Mouse (Mus musculus): ENCODE results near the gene Bmp4. TPM values are rescaled to one million over a fixed set of nuclear protein-coding genes. Genes with fewer than 3 reads are reported as not detected.
A peak's percentile ranks its signal among the peaks of the same experiment; 100 is the strongest.

Gene Bmp4
- 1 to 10 TPM; 7.1 to 8.5 TPM for total RNA-seq (2021)

GRCm38 (mm10) chr14:46390249-46390775 is at the start of gene Bmp4:
Gene Bmp4 (minus strand): TSS chr14:46390669.
- intact Hi-C loops (cut with DNase I) = no loop called here
- DNase-seq (ENCODE audit: low spot score in 2 of 2) = no peak

GRCm38 (mm10) chr14:46439461-46440048 is 49.1 kb upstream of the Bmp4 start:
- intact Hi-C loops (cut with DNase I) = loop anchor here (10.0 kb wide), 1 partner anchor 285 kb away; no protein-coding TSS in a partner anchor
- DNase-seq (ENCODE audit: low spot score in 2 of 2) = no peak

DNA sequence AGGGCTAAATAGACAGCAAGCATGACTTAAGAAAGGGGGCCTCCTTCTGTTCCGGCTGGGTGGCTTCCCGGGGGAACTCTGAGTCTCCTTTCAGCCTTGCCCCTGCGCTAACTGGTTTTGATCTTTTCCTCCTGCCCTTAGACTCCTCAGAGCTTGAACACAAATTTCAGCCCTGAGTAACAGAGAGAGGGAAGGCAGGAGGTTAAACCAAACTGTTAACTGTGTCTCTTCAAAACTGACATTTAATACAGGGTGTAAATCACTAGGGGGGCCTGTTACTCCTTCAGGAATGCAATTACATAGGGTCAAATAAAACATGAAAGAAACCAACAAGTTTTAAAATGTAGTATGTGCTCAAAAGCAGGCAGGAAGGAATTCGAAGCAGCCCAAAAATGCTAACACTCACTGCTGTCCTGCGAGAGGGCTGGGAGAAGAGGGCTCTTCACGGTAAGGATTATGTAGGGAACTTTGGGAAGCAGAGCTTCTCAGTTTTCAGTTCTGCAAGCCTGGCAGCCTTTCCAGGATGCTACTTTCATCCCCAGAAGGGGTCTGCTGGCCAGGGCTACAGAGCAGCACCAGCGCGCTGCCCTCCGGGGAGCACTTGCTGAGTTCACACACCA is 46.1 kb upstream of the Bmp4 start:
- DNase-seq (ENCODE audit: low spot score in 2 of 2) = no peak
- intact Hi-C loops (cut with DNase I) = no loop called here

GRCm38 (mm10) chr14:46430231-46430630 is 39.8 kb upstream of the Bmp4 start:
- intact Hi-C loops (cut with DNase I) = no loop called here
- no peak for DNase-seq (ENCODE audit: low spot score in 2 of 2)

- DNase-seq (ENCODE audit: low spot score in 2 of 2) = no peak
- intact Hi-C loops (cut with DNase I) = no loop called here
Measured at GRCm38 (mm10) chr14:46427251-46427650, 36.8 kb upstream of the Bmp4 start.

DNA sequence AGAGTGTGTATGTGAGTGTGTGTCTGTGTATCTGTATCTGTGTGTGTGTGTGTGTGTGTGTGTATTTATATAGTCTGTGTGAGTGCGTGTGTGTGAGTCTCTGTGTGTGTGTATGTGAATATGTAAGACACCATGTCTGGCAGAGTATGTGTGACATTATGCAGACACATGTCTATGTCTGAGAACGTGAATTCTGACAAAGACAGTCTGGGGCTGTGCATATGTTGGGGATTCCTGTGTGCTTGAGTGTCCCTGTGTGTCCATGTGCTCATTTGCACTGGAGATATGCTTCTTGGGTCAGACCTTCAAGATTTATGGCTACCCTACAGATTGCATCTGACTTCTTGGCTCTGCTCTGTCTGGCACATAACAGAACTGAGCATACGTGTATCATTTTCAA is 31.4 kb upstream of the Bmp4 start:
- intact Hi-C loops (cut with DNase I) = no loop called here
- DNase-seq (ENCODE audit: low spot score in 2 of 2) = no peak

- no peak for DNase-seq (ENCODE audit: low spot score in 2 of 2)
- intact Hi-C loops (cut with DNase I) = no loop called here
Measured at GRCm38 (mm10) chr14:46419269-46419668, 28.8 kb upstream of the Bmp4 start.

DNA sequence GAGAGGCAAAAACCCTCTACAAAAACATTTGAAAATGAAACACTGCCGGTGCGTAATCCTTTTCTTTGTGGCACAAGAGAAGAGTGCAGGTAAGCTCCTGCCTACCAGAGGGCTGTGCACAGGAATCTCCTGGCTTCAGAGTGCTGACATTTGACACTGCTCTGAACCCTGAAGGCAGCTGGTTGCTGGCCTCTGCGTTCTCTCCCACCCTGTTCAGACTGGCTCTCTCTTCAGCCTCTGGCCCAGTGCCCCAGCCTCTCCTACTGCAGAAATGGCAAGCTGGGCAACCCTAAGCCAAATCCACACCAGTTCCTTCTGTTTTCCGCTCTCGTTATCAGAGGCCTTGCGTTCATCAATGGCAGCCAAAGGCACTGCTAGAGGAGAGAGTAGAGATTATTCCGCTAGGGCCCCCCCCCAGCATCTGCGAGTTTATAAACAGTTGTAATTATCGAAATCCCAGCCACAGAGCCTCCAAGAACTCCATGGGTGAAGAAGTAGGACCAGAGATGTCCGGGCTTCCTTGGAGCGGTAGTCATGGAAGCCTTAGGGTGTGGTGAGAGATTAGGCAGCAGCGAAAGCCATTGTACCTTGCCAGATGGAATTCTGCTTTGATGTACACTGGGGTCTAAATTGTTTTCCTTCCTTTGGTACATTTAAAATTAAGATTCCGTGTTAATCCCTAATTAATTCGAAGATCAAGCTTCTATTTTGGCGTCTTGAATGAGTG is 28.1 kb upstream of the Bmp4 start:
- no peak for DNase-seq (ENCODE audit: low spot score in 2 of 2)
- intact Hi-C loops (cut with DNase I) = no loop called here

DNA sequence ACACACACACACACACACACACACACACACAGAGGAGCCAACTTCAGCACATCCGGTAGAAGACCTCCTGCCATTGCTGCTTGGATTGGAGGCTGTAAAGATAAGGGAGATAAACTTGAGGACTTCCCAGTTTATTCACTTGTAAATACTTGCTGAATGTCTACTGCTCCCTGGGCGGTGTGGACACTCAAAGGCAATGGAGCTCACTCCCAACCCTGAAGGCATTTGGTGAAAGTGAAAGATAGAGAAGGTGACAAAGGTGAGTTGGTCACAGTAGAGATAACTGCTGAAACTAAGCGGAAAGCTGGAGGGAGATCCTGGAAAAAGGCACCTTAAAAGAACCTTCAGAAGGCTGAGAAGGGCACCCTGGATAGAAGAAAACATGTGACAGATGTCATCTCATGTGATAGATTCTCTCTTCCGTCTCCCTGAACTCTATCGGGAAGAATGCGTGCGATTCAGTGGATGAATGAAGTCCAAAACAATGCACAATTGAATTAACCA is 22.1 kb upstream of the Bmp4 start:
- intact Hi-C loops (cut with DNase I) = no loop called here
- no peak for DNase-seq (ENCODE audit: low spot score in 2 of 2)

DNA sequence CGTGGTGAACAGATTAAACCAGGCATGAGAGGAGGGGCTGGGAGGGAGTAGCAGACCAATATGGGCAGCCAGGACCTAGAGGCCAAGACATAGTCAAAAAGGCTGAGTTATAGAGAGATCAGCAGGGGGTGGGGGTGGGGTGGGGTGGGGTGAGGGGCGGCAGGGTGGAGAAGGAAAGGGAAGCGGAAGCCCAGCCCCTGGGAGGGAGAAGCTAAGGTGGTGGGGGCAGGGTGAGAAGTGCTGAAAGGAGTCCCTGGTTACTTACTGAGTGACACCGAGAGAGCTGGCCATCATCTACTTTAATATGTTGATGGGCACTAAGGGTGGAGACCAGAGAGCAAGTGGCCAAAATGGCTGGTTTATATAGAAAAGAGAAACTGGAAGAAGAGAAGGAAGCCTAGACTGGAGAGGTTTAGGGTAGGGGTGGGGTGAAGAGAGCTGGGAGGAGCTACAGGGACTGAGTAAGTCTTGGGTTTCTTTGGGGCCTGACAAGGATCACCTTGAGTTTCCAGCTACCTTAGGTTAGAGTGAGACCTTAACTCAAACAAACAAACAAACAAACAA is 20.2 kb upstream of the Bmp4 start:
- DNase-seq (ENCODE audit: low spot score in 2 of 2) = no peak
- intact Hi-C loops (cut with DNase I) = no loop called here

- DNase-seq (ENCODE audit: low spot score in 2 of 2) = peak; percentile 3 to 39
- intact Hi-C loops (cut with DNase I) = no loop called here
Measured at GRCm38 (mm10) chr14:46409016-46409415, 18.5 kb upstream of the Bmp4 start.

- intact Hi-C loops (cut with DNase I) = no loop called here
- no peak for DNase-seq (ENCODE audit: low spot score in 2 of 2)
Measured at GRCm38 (mm10) chr14:46408319-46408718, 17.9 kb upstream of the Bmp4 start.

DNA sequence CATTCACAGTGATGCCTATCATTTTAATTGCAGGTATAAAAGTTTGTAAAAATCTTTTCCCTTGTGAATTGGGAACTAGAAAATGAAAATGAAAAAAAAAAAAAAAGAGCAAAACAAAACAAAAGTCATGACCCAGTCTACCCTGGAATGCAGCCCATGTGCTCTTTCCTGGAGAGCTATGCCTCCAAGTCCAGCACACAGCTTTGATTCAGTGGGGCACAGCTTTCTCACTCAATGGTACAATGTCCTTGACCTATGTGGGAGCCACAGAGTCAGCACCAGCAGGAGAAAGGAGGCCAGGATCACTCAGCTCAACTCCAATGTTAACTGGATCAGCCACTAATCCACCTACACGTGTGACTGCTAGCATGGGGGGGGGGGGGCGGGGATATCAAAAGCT is 9.5 kb upstream of the Bmp4 start:
- DNase-seq (ENCODE audit: low spot score in 2 of 2) = no peak
- intact Hi-C loops (cut with DNase I) = no loop called here

DNA sequence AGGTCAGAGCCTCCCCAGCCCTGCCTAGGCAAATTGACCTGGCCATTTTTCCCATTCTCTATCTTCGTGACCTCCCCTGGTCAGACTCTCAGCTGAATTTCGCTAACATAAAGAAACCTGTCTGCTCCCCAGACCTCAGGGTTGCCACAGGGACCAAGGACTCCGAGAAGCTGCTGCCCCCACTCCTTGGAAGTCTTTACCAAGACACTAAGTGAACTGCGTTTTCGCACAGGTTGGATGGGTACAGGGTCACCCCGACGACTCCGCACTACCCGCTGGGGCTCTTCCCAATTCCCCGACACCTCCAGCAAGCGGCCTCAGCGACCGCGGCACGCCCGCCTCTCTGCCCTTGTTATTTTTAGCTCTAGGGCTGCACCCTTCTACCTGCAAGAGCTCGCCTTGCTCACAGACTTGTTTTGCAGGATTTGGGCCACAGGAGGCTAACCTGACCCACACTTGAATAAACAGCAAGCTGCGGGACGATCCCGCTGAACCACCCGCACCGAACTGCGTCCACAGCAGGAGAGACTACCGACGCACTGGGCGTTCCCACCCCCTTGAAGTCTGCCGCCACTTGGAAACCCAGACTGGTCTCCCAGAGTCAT is 7.7 kb upstream of the Bmp4 start:
- intact Hi-C loops (cut with DNase I) = no loop called here
- no peak for DNase-seq (ENCODE audit: low spot score in 2 of 2)

- intact Hi-C loops (cut with DNase I) = no loop called here
- DNase-seq (ENCODE audit: low spot score in 2 of 2) = no peak
Measured at GRCm38 (mm10) chr14:46391621-46392170, 1.2 kb upstream of the Bmp4 start.

DNA sequence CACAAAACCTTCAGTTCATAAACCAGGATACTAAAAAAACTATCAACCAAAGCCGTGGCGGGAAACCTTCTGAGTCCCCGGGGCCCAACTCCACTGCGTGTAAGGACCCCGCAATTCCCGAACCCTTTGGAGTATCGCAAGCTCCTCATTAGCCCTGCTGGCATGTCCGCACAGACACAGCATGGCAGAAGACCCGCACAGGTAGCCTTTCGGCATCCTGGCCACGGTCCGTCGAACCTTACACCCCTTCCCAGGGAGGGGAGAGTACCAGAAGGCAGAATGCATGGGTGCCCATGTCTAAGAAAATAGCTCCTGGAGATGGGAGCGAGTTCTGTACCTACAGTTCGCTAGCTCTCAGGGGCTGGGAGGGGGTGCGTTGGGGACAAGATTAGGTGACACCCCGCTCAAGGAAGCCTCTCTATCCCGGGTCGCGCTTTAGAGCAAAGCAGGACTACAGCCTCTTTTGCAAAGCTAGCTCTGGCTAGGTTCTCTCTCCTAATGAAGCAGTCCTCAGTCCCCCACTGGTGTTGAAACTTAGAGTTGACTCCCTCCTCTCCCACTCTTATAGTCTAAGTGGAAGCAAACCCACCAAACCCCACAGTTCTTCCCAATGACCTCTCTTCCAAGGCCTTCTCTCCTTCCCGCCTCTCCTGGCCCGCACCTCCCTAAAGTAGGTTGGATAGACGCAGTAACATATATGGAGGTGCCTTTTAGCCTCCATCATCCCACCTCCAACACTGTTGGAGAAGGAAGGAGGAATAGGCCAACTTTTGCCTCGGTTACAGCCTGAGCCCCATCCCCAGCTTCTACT is 826 bp downstream of the Bmp4 start:
- intact Hi-C loops (cut with DNase I) = loop anchor here (5.0 kb wide), 2 partner anchors 82 to 397 kb away; no protein-coding TSS in a partner anchor
- DNase-seq (ENCODE audit: low spot score in 2 of 2) = no peak

DNA sequence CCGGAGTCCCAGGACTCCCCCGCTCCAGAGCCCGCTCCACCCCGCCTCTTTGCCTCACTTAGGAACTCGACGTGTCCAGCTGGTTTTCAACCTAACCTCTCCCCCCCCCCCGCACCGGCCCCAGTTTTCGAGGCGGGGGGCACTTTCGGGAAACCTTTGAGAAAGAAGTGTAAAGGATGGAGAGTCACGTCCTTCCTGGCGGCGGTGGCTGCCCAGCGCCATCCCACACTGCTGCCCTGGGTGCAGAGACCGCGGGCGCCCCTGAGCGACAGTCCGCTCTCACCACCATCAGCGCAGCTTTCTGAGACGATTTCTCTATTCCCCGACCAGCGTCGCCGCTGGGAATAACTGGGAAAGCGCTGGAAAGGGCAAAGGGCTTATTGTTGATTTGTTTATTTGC is 1.8 kb downstream of the Bmp4 start:
- no peak for DNase-seq (ENCODE audit: low spot score in 2 of 2)
- intact Hi-C loops (cut with DNase I) = loop anchor here (5.0 kb wide), 2 partner anchors 81 to 396 kb away; no protein-coding TSS in a partner anchor

- intact Hi-C loops (cut with DNase I) = loop anchor here (5.0 kb wide), 2 partner anchors 81 to 396 kb away; no protein-coding TSS in a partner anchor
- no peak for DNase-seq (ENCODE audit: low spot score in 2 of 2)
Measured at GRCm38 (mm10) chr14:46387821-46388481, 2.5 kb downstream of the Bmp4 start.

Measured in left cerebral cortex, postnatal 25 days (tissue).